Comparison of ENCODE assay signal across 19 mouse cellular contexts in genomic region chr15:78438505-78438904, GRCm38 (mm10). TPM values are rescaled to one million over a fixed set of nuclear protein-coding genes. Genes with fewer than 3 reads are reported as not detected.
"Had no signal": no experiment of that assay in that cellular context is flagged by ENCODE, and none has a peak within 500 bp of the region (broad histone marks: within the 10 kb centered on the region; RNA-seq: fewer than 3 reads in every experiment).

No protein-coding gene starts in this region.

- H3K4me3 ChIP-seq: kidney, embryonic 15.5 days; limb, embryonic 13.5 days; stomach, embryonic 15.5 days had no signal

- H3K4me2 ChIP-seq: limb, embryonic 13.5 days had no signal

- H3K9me3 ChIP-seq: kidney, embryonic 15.5 days; limb, embryonic 13.5 days; midbrain, embryonic 10.5 days; stomach, embryonic 15.5 days had no signal

- H3K9ac ChIP-seq: kidney, embryonic 15.5 days; limb, embryonic 13.5 days; liver, embryonic 14.5 days; stomach, embryonic 15.5 days had no signal

- DNase-seq: kidney, adult 2 months; kidney, postnatal 14 days; layer of hippocampus, postnatal 36 days; lung, adult 2 months; lung, postnatal 4 days; midbrain, embryonic 14.5 days; right cerebral cortex, postnatal 14 days; thymus, postnatal 4 days had no signal

- H3K27me3 ChIP-seq: kidney, embryonic 15.5 days; stomach, embryonic 15.5 days had no signal

- H3K27ac ChIP-seq: limb, embryonic 13.5 days; liver, embryonic 14.5 days had no signal

RNA-seq across cellular contexts. Expression of gene Tmprss6, which starts 29.9 kb away (rescaled TPM):
- total RNA-seq: megakaryocyte, adult 5-6 weeks had no signal

RNA-seq across cellular contexts. Expression of gene Tex33, which starts 42.8 kb away (rescaled TPM):
- total RNA-seq: layer of hippocampus, postnatal 36 days; left cerebral cortex, postnatal 36 days; liver, adult 2 months; megakaryocyte, adult 5-6 weeks had no signal
- polyA plus RNA-seq: kidney, embryonic 15.5 days; large intestine, adult 2 months; limb, embryonic 13.5 days; liver, adult 2 months; lung, adult 2 months; midbrain, embryonic 10.5 days; midbrain, embryonic 14.5 days; neural tube, embryonic 14.5 days; spleen, adult 2 months; stomach, embryonic 15.5 days had no signal
